Comparison of ENCODE assay signal across 11 mouse cellular contexts in the genomic region with DNA sequence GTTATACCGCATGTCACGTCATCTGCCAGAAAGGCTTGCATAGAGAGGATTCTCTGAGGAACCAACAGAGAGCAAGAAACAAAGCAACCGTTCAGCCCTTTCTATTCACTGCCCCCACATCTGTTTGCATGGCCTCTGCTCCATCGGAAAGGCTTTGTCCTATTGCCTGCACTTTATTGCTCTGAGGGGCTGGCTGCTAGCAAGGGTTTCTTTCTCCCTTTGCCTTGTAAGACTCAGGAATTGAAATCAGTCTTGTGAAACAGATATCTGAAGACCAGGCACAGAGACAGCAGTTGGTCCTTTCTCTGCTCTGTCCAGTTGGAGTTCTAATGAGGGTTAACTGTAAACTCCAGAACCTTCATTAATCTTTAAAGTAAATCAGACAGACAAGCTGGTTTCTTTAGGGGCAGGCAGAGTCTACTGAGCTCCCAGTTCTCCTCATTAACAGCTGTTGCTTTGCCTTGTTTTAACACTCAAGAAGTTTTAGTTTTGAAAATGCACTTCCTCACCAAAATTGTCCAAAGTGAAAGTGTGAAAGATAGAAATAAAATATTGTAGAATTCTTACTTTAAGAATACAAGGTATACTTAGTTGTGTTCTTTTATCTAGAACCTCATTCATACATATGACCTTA.
DNase-seq lines count a peak whose midpoint lies in the region; ATAC-seq and TF ChIP-seq lines count a peak whose summit lies in the region.
"Had no signal": no experiment of that assay in that cellular context is flagged by ENCODE, and none has a peak within 500 bp of the region (broad histone marks: within the 10 kb centered on the region; RNA-seq: fewer than 3 reads in every experiment).

No protein-coding gene starts in this region.

- no peak for TF ChIP-seq CTCF in lung, postnatal 0 days (IDR thresholded peaks at IDR 0.05)

- no peak for TF ChIP-seq EP300 in lung, postnatal 0 days (IDR thresholded peaks at IDR 0.05)

- no peak for ATAC-seq in lung, postnatal 0 days
- ATAC-seq in hindbrain, embryonic 15.5 days (ENCODE audit: low FRiP score, low read depth): peak; percentile 47; the same call in 1 of the 2 replicates
- peak; percentile 13; the same call in 1 of the 2 replicates for ATAC-seq in midbrain, embryonic 14.5 days (ENCODE audit: low FRiP score, low TSS enrichment)
- ATAC-seq in liver, embryonic 11.5 days (replicated peaks; ENCODE audit: low FRiP score): no peak

- no peaks in the 10 kb centered on the region for H3K27me3 ChIP-seq in lung, postnatal 0 days (replicated peaks; ENCODE audit: insufficient read depth, low read length)
- H3K27me3 ChIP-seq in hindbrain, embryonic 15.5 days: no peaks in the 10 kb centered on the region
- no peaks in the 10 kb centered on the region for H3K27me3 ChIP-seq in midbrain, embryonic 14.5 days (ENCODE audit: control insufficient read depth, insufficient read depth, low read length)
- H3K27me3 ChIP-seq in liver, embryonic 11.5 days (replicated peaks; ENCODE audit: control insufficient read depth, insufficient read depth, low read length): no peaks in the 10 kb centered on the region

- no peak overlapping the region for H3K4me3 ChIP-seq in lung, postnatal 0 days (ENCODE audit: low read depth, low read length)
- no peak overlapping the region for H3K4me3 ChIP-seq in hindbrain, embryonic 15.5 days
- H3K4me3 ChIP-seq in midbrain, embryonic 14.5 days (replicated peaks; ENCODE audit: low read depth, low read length): no peak overlapping the region
- H3K4me3 ChIP-seq in liver, embryonic 11.5 days (ENCODE audit: low read depth, low read length): no peak overlapping the region
- H3K4me3 ChIP-seq: myocyte had no signal

- 15% methylated on average over 4 of the region's 4 CpGs for WGBS in lung, postnatal 0 days
- WGBS in hindbrain, embryonic 15.5 days: 10% methylated on average over 4 of the region's 4 CpGs
- WGBS in midbrain, embryonic 14.5 days: 3% methylated on average over 4 of the region's 4 CpGs
- WGBS in liver, embryonic 11.5 days: 50% methylated on average over 4 of the region's 4 CpGs

- H3K9me3 ChIP-seq in lung, postnatal 0 days (ENCODE audit: low read length): no peaks in the 10 kb centered on the region
- H3K9me3 ChIP-seq in hindbrain, embryonic 15.5 days: no peaks in the 10 kb centered on the region
- H3K9me3 ChIP-seq in midbrain, embryonic 14.5 days (ENCODE audit: control insufficient read depth, low read length): no peaks in the 10 kb centered on the region
- no peaks in the 10 kb centered on the region for H3K9me3 ChIP-seq in liver, embryonic 11.5 days (ENCODE audit: control insufficient read depth, low read length)

- H3K4me2 ChIP-seq in lung, postnatal 0 days (replicated peaks; ENCODE audit: low read depth, low read length): no peak overlapping the region; the same call in 1 of the 2 replicates
- peak overlapping the region; percentile 14; the same call in 1 of the 2 replicates for H3K4me2 ChIP-seq in hindbrain, embryonic 15.5 days
- H3K4me2 ChIP-seq in midbrain, embryonic 14.5 days (ENCODE audit: low read length): no peak overlapping the region
- H3K4me2 ChIP-seq in liver, embryonic 11.5 days: no peak overlapping the region

- no peak overlapping the region for H3K9ac ChIP-seq in lung, postnatal 0 days (replicated peaks; ENCODE audit: low read depth)
- no peak overlapping the region for H3K9ac ChIP-seq in hindbrain, embryonic 15.5 days
- H3K9ac ChIP-seq in midbrain, embryonic 14.5 days (replicated peaks; ENCODE audit: low read length): no peak overlapping the region
- no peak overlapping the region for H3K9ac ChIP-seq in liver, embryonic 11.5 days (ENCODE audit: low read depth, low read length)

- no peaks in the 10 kb centered on the region for H3K36me3 ChIP-seq in lung, postnatal 0 days (ENCODE audit: insufficient read depth, low read length)
- no peaks in the 10 kb centered on the region for H3K36me3 ChIP-seq in hindbrain, embryonic 15.5 days
- H3K36me3 ChIP-seq in midbrain, embryonic 14.5 days (ENCODE audit: control insufficient read depth, insufficient read depth, low read length): no peaks in the 10 kb centered on the region
- no peaks in the 10 kb centered on the region for H3K36me3 ChIP-seq in liver, embryonic 11.5 days (ENCODE audit: control insufficient read depth, insufficient read depth, low read length)

- H3K27ac ChIP-seq in lung, postnatal 0 days (ENCODE audit: low read length): 0 out of 2 replicates have a peak overlapping the region, but pooled peaks have one; percentile 38
- H3K27ac ChIP-seq in hindbrain, embryonic 15.5 days (replicated peaks): peak overlapping the region; percentile 2; the same call in 1 of the 2 replicates
- peak overlapping the region; percentile 26 for H3K27ac ChIP-seq in midbrain, embryonic 14.5 days (replicated peaks; ENCODE audit: low read depth, low read length)
- H3K27ac ChIP-seq in liver, embryonic 11.5 days (ENCODE audit: low read depth, low read length): no peak overlapping the region

- H3K4me1 ChIP-seq in lung, postnatal 0 days (ENCODE audit: insufficient read depth, low read depth, low read length): peaks cover 3% of the 10 kb centered on the region; the same call in 1 of the 2 replicates
- H3K4me1 ChIP-seq in hindbrain, embryonic 15.5 days (replicated peaks): peaks cover 23% of the 10 kb centered on the region
- peaks cover 26% of the 10 kb centered on the region for H3K4me1 ChIP-seq in midbrain, embryonic 14.5 days (ENCODE audit: control insufficient read depth, insufficient read depth, low read length)
- no peaks in the 10 kb centered on the region for H3K4me1 ChIP-seq in liver, embryonic 11.5 days (replicated peaks; ENCODE audit: control insufficient read depth, insufficient read depth, low read length)

- DNase-seq in lung, postnatal 0 days (ENCODE audit: low spot score): no peak
- DNase-seq in lung, postnatal 14 days: no peak
- peak; percentile 65 for DNase-seq in midbrain, embryonic 14.5 days
- DNase-seq in urinary bladder, postnatal 14 days (ENCODE audit: low spot score): no peak
- no peak for DNase-seq in liver, embryonic 11.5 days (ENCODE audit: low spot score)
- DNase-seq in thymus, postnatal 36 days: no peak
- no peak for DNase-seq in cerebellum, adult 9-11 months
- DNase-seq: cerebellum, adult 2 months; heart, postnatal 14 days had no signal

Comparison
In these comparisons a context has a peak if more than half of its experiments do, and no peak if none do; other contexts are left out.
1. ATAC-seq: peak in hindbrain, embryonic 15.5 days (single experiment) and midbrain, embryonic 14.5 days (single experiment); none in lung, postnatal 0 days (single experiment) and liver, embryonic 11.5 days (single experiment).